Mouse (Mus musculus): ENCODE measurements around the gene Luc7l2. TPM values are rescaled to one million over a fixed set of nuclear protein-coding genes. Genes with fewer than 3 reads are reported as not detected.

The Luc7l2 gene
- total and polyA plus RNA-seq, 3 experiments = 28.1 to 99.9 (median 91.7) TPM

DNA sequence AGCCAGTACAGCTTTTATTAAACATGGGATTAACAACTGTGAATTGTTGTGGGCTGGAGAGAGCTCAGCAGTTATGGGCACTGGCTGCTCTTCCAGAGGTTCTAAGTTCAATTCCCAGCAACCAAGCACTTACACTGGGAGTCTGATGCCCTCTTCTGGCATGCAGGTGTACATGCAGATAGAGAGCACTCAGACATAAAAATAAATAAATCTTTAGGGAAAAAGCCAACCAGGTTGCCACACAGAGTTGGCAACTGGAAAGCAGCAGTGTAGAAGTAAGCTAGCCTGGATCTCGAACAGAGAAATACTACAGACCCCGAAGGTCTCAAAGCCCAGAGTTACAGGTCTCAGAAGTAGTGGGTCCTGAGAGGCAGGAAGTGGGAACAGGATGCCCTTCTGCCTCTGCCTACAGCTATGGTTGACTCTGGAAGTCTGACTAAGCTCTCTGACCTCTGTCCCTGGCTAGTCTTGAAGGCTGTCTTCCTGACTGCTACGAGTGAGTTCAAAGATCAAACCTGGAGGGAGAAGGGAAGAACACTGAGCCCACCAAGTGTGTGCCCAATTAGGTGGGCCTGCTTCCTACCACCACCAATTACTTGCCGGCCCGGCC, 19.8 kb upstream of the Luc7l2 start:
- no peak overlapping the region for H3K4me3 ChIP-seq
- no peaks in the 10 kb centered on the region for H3K36me3 ChIP-seq (ENCODE audit: control insufficient read depth, insufficient read depth, low read length)
- no peaks in the 10 kb centered on the region for H3K79me2 ChIP-seq (replicated peaks; ENCODE audit: control insufficient read depth, insufficient read depth, low read length)
- H3K27ac ChIP-seq = no peak overlapping the region
- intact Hi-C loops (cut with DNase I) = loop anchor here (1.0 to 10.0 kb wide), 3 partner anchors 39 to 343 kb away; partner anchors contain the start of genes Hipk2, Tbxas1 and Zc3hav1
- WGBS = 47% methylated on average over 5 of the region's 5 CpGs
- peak in 1 of 2 experiments; percentile 19 for DNase-seq
- H3K4me1 ChIP-seq (ENCODE audit: control insufficient read depth, insufficient read depth, low read length) = peaks cover 2% of the 10 kb centered on the region; the same call in 1 of the 2 replicates
- H3K27me3 ChIP-seq (ENCODE audit: control insufficient read depth, insufficient read depth, low read length) = no peaks in the 10 kb centered on the region
- no peak overlapping the region for H3K9ac ChIP-seq (ENCODE audit: low read depth, low read length)
- TF ChIP-seq EP300 (IDR thresholded peaks at IDR 0.05; ENCODE audit: insufficient read depth, low read depth, low read length) (no peak), POLR2A (IDR thresholded peaks at IDR 0.05; ENCODE audit: insufficient read depth, low read depth, low read length) (no peak), CTCF (IDR thresholded peaks at IDR 0.05) (peak; percentile 84)

DNA sequence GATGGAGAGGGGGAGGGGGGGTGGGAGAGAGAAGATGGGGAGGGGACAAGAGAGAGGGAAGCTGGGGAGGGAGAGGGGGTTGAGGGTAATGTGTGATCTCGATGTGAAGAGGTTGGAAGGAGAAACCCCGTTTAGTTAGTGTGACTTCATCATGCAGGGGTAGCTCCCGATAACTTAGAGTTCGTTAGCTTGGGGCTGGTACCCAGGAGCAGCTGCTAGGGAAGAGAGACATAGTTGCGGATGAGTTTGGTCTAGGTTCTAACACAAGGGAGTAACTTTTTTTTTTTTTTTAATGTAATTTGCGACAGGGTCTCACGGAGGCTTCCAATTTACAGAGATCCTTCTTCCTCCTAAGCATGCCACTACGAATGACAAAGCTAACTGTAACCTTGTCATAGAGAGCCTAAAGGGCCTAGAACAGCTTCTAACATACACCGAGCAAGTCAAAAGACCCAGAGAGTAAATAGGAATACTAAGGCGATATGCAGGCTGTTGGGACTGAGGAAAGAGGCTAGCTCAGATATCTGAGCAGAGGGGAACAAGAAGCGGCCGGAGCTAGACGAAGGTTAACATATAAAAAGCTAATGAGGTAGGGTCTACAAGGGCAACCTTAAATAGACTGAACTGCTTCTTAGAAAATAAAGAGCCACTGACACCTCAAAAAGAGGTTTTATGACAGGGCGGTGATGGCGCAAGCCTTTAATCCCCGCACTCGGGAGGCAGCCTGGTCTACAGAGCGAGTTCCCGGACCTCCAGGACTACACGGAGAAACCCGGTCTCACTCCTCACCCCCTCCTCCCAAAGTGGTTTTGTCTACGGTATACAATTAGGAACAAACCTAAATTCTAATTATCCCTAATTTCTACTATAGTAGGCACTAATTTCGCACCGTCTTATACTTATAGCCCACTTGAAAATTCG, 18.4 kb upstream of the Luc7l2 start:
- no peak for TF ChIP-seq POLR2A (IDR thresholded peaks at IDR 0.05; ENCODE audit: insufficient read depth, low read depth, low read length)
- TF ChIP-seq CTCF (IDR thresholded peaks at IDR 0.05) = no peak
- TF ChIP-seq EP300 (IDR thresholded peaks at IDR 0.05; ENCODE audit: insufficient read depth, low read depth, low read length) = no peak

GRCm38 (mm10) chr6:38533428-38534405, 17.4 kb upstream of the Luc7l2 start, which contains the start of gene Fmc1:
Gene Fmc1, plus strand, starts transcription at chr6:38533502.
- H3K27ac ChIP-seq = peak within 1 kb of the TSS; percentile 99
- peak; percentile 58 for TF ChIP-seq CTCF (IDR thresholded peaks at IDR 0.05)
- TF ChIP-seq EP300 (IDR thresholded peaks at IDR 0.05; ENCODE audit: insufficient read depth, low read depth, low read length) = peak; percentile 73; the same call in 1 of the 2 replicates
- TF ChIP-seq POLR2A (IDR thresholded peaks at IDR 0.05; ENCODE audit: insufficient read depth, low read depth, low read length) = peak; percentile 91
- H3K27me3 ChIP-seq (ENCODE audit: control insufficient read depth, insufficient read depth, low read length) = no peaks in the 10 kb centered on the region
- H3K9ac ChIP-seq (ENCODE audit: low read depth, low read length) = peak within 1 kb of the TSS; percentile 81
- peak; percentile 94 to 99 for DNase-seq
- H3K4me1 ChIP-seq (ENCODE audit: control insufficient read depth, insufficient read depth, low read length) = peaks cover 2% of the 10 kb centered on the region; the same call in 1 of the 2 replicates
- intact Hi-C loops (cut with DNase I) = loop anchor here (1.0 to 10.0 kb wide), 4 partner anchors 17 to 341 kb away; partner anchors contain the start of genes Hipk2, Tbxas1 and Zc3hav1
- H3K4me3 ChIP-seq = peak within 1 kb of the TSS; percentile 79
- 4% methylated on average over 41 of the region's 41 CpGs for WGBS
- H3K36me3 ChIP-seq (ENCODE audit: control insufficient read depth, insufficient read depth, low read length) = no peaks in the 10 kb centered on the region
- H3K79me2 ChIP-seq (replicated peaks; ENCODE audit: control insufficient read depth, insufficient read depth, low read length) = no peaks in the 10 kb centered on the region

More for the DNA sequence above, 18.4 kb upstream of the Luc7l2 start:
- peak overlapping the region; percentile 81 for H3K9ac ChIP-seq (ENCODE audit: low read depth, low read length)
- DNase-seq = peak in 1 of 2 experiments; percentile 71
- H3K27me3 ChIP-seq (ENCODE audit: control insufficient read depth, insufficient read depth, low read length) = no peaks in the 10 kb centered on the region
- intact Hi-C loops (cut with DNase I) = loop anchor here (2.0 to 10.0 kb wide), 3 partner anchors 98 to 342 kb away; partner anchors contain the start of genes Hipk2, Tbxas1 and Zc3hav1
- H3K79me2 ChIP-seq (replicated peaks; ENCODE audit: control insufficient read depth, insufficient read depth, low read length) = no peaks in the 10 kb centered on the region
- peak overlapping the region; percentile 79 for H3K4me3 ChIP-seq
- peaks cover 2% of the 10 kb centered on the region; the same call in 1 of the 2 replicates for H3K4me1 ChIP-seq (ENCODE audit: control insufficient read depth, insufficient read depth, low read length)
- no peaks in the 10 kb centered on the region for H3K36me3 ChIP-seq (ENCODE audit: control insufficient read depth, insufficient read depth, low read length)
- WGBS = 13% methylated on average over 25 of the region's 25 CpGs
- H3K27ac ChIP-seq = peak overlapping the region; percentile 99

DNA sequence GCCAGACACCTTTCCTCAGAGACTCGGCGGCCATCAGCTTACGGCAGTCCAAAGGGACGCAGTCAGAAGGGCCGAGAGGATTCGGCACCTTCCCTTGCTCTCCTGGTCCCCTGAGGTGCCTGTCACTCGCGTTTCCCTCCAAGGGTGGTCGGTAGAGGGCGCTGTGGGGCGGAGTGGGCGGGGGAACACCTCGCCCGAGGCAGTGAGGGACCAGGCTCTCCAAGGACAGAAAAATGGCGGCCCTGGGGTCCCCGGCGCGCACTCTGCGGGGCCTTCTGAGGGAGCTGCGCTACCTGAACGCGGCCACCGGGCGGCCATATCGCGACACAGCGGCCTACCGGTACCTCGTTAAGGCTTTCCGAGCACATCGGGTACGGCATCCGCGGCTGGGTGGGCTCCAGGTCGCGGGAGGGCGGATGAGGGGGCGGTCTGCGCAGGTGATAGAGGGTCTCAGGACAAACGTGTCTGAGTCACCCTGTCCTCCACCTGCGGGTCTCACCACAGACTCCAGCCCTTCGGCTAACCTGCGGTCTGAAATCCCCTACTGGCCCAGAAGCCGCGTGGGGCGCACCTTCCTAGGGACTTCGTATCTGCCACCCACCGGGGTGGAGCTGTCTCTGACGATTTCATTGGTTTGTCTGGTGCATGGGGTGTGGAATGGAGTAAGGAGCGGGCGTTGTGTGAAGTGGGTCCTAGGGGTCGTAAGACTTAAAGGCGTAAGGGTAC, 16.3 kb upstream of the Luc7l2 start:
- under 1% methylated on average over 53 of the region's 53 CpGs for WGBS

More for the DNA sequence above, 16.3 kb upstream of the Luc7l2 start:
- H3K27ac ChIP-seq = peak overlapping the region; percentile 99
- H3K27me3 ChIP-seq (ENCODE audit: control insufficient read depth, insufficient read depth, low read length) = no peaks in the 10 kb centered on the region
- intact Hi-C loops (cut with DNase I) = loop anchor here (1.0 to 10.0 kb wide), 3 partner anchors 15 to 340 kb away; partner anchors contain the start of genes Hipk2, Tbxas1 and Zc3hav1
- H3K9ac ChIP-seq (ENCODE audit: low read depth, low read length) = peak overlapping the region; percentile 93
- TF ChIP-seq CTCF (IDR thresholded peaks at IDR 0.05) (peak; percentile 85), POLR2A (IDR thresholded peaks at IDR 0.05; ENCODE audit: insufficient read depth, low read depth, low read length) (peak; percentile 71), EP300 (IDR thresholded peaks at IDR 0.05; ENCODE audit: insufficient read depth, low read depth, low read length) (peak; percentile 65; the same call in 1 of the 2 replicates)
- no peaks in the 10 kb centered on the region for H3K36me3 ChIP-seq (ENCODE audit: control insufficient read depth, insufficient read depth, low read length)
- peak overlapping the region; percentile 79 for H3K4me3 ChIP-seq
- peaks cover 2% of the 10 kb centered on the region; the same call in 1 of the 2 replicates for H3K4me1 ChIP-seq (ENCODE audit: control insufficient read depth, insufficient read depth, low read length)
- H3K79me2 ChIP-seq (replicated peaks; ENCODE audit: control insufficient read depth, insufficient read depth, low read length) = no peaks in the 10 kb centered on the region
- peak; percentile 95 to 99 for DNase-seq

Data from heart, adult 2 months (tissue).